Mouse (Mus musculus) G1E (cell line): Measurements from ENCODE around the gene Higd1a. TPM values are rescaled to one million over a fixed set of nuclear protein-coding genes. Genes with fewer than 3 reads are reported as not detected.

Experiments
- ATAC-seq: 2 replicates; pipeline ENCODE4 v1.8.0; 2016; ENCODE audit warnings: mild to moderate bottlenecking; ENCODE audit not compliant: insufficient number of reproducible peaks, poor library complexity, low FRiP score, severe bottlenecking; ENCODE audit errors: extremely low read depth
- DNase-seq: peaks from one replicate; pipeline ENCODE4 v3.0.0; 2012; ENCODE audit warnings: low spot score
- H3K27me3 ChIP-seq: 2 replicates; pipeline ENCODE4 v1.6.1; 2012; ENCODE audit warnings: mild to moderate bottlenecking, low read length, inconsistent platforms; ENCODE audit not compliant: insufficient read depth
- H3K36me3 ChIP-seq: replicated peaks from 2 replicates; pipeline ENCODE3; 2012; ENCODE audit warnings: mild to moderate bottlenecking, inconsistent platforms
- H3K4me1 ChIP-seq: 2 replicates; pipeline ENCODE4 v1.6.1; 2012; ENCODE audit warnings: low read depth, low read length, inconsistent platforms, mixed read lengths; ENCODE audit not compliant: insufficient read depth
- H3K4me3 ChIP-seq: 2 replicates; pipeline ENCODE4 v1.5.1; 2012; ENCODE audit warnings: low read depth, mild to moderate bottlenecking, inconsistent platforms, low read length, moderate library complexity, mixed read lengths
- H3K9me3 ChIP-seq: replicated peaks from 2 replicates; pipeline ENCODE4 v1.6.1; 2012; ENCODE audit warnings: inconsistent platforms
- CTCF ChIP-seq: IDR thresholded peaks from 2 replicates; pipeline ENCODE4 v1.5.1; 2012; ENCODE audit warnings: low read depth, low read length, inconsistent platforms, mixed read lengths
- GATA1 ChIP-seq: IDR thresholded peaks from 2 replicates; pipeline ENCODE4 v1.6.1; 2012; ENCODE audit warnings: borderline replicate concordance, low read length, inconsistent platforms, mixed read lengths
- GATA2 ChIP-seq: IDR thresholded peaks from 2 replicates; pipeline ENCODE4 v1.6.1; 2012; ENCODE audit warnings: low read depth, low read length, inconsistent platforms, borderline replicate concordance
- POLR2AphosphoS5 ChIP-seq: IDR thresholded peaks from 2 replicates; pipeline ENCODE4 v1.6.1; 2012; ENCODE audit warnings: low read depth, low read length, inconsistent platforms; ENCODE audit not compliant: insufficient replicate concordance
- TAL1 ChIP-seq: conservative IDR thresholded peaks from 2 replicates; pipeline ENCODE4 v1.6.1; 2012; ENCODE audit warnings: low read depth, low read length, inconsistent platforms, mixed read lengths
- polyA plus RNA-seq: library from polyadenylated mRNA; stranded (reverse); fragments of >175 nt; gene quantifications from 2 replicates; pipeline ENCODE4 v1.2.3, GENCODE M21; 2012
- total RNA-seq, 2 experiments: library from RNA; stranded (forward) in 1 of 2; stranded (reverse) in 1 of 2; fragments of 200-1000 nt in 1 of 2; fragments of >200 nt in 1 of 2; fragmentation: Nextera tagmentation in 1 of 2; gene quantifications; 2 replicates each; pipeline ENCODE4 v1.2.3; 2014 to 2017

The Higd1a gene
- total and polyA plus RNA-seq, 3 experiments, result 54.5 to 114 (median 73.3) TPM

DNA sequence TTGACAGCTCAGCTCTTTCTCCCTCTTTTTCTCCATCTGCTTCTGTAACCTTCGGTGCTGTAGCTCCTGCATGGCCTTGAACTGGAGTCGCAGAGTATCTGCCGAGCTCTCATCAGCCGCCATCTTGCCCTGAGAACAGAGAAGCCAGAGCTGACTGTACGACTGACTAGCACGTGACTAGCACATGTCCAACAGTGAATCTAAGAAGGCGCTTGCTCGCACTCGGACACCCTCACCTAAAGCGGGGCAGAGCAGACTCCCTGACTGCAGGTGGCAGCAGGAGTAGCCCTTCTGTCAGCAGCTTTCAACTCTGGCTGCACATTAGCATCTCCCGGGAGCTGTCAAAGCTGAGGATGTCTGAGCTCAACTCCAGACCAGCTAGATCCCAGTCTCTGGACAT, 24.3 kb downstream of the Higd1a start:
- peaks cover 6% of the 10 kb centered on the region for H3K9me3 ChIP-seq
- H3K36me3 ChIP-seq, result no peaks in the 10 kb centered on the region
- peaks cover 21% of the 10 kb centered on the region; the same call in 1 of the 2 replicates for H3K27me3 ChIP-seq
- H3K4me1 ChIP-seq, result no peaks in the 10 kb centered on the region
- no peak overlapping the region for H3K4me3 ChIP-seq
- no peak for ATAC-seq
- no peak for TF ChIP-seq GATA2
- no peak for TF ChIP-seq TAL1
- TF ChIP-seq GATA1, result no peak
- TF ChIP-seq CTCF, result no peak
- no peak for TF ChIP-seq POLR2AphosphoS5
- DNase-seq, result no peak

DNA sequence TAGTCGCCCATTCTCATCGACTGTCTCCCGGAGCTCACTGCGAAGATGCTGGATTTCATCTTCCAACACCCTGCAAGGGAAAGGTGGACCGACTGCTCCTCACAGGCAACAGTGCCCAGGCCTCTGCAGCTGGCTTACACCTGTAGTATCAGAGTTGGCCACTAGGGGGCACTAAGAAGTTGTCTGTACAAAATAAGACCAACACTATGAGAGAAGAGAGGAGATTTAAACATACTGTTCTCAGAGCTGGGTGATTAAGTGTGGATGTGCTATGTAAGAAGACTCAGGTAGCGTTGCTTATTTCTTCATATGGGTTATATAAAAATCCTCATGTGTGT, 27.2 kb downstream of the Higd1a start:
- TF ChIP-seq GATA1 (no peak), CTCF (peak; percentile 29; the same call in 1 of the 2 replicates)
- Histone ChIP-seq H3K27me3 (peaks cover 29% of the 10 kb centered on the region; the same call in 1 of the 2 replicates), H3K4me1 (no peaks in the 10 kb centered on the region), H3K4me3 (no peak overlapping the region), H3K36me3 (no peaks in the 10 kb centered on the region), H3K9me3 (peaks cover 6% of the 10 kb centered on the region)
- ATAC-seq (no peak), DNase-seq (peak; percentile 45)

DNA sequence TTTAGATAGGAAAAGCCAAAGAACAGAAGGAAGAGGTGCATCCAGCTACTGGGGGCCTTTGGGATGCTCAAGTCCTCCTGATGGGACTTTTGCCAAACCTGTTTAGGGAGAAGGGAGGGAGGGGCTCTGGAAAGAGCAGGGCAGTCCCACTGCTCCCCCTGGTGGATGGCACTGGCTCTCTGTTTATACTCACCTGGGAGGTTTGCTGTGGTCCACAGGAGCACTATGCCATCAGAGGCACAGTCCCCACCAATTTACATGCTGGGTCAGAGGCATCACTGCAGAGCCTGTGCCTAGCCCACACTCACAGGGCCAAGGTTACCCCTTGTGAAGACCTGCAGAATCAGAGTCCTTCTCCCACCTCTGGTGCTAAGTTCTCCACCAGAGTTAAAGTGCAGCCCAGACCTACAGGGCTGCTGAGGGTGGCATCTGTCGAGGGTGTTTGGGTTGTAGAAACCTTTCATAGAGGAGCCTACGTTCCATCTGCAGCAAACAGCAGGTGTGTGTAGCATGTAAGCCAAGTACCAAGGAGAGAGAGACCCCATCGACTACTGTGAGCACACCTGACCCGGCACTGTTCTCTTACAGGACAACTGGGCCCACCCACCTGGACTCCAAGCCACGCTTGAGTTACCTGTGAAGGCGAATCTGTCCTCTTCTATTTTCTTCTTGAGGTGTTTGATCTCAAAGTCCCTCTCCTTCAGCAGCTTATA, 27.8 kb downstream of the Higd1a start:
- no peaks in the 10 kb centered on the region for H3K4me1 ChIP-seq
- no peaks in the 10 kb centered on the region for H3K36me3 ChIP-seq
- no peak for ATAC-seq
- peak; percentile 31; the same call in 1 of the 2 replicates for TF ChIP-seq CTCF
- no peak for TF ChIP-seq GATA2
- peaks cover 25% of the 10 kb centered on the region; the same call in 1 of the 2 replicates for H3K27me3 ChIP-seq
- H3K9me3 ChIP-seq, result peaks cover under 1% of the 10 kb centered on the region
- H3K4me3 ChIP-seq, result no peak overlapping the region
- peak; percentile 27 for DNase-seq

DNA sequence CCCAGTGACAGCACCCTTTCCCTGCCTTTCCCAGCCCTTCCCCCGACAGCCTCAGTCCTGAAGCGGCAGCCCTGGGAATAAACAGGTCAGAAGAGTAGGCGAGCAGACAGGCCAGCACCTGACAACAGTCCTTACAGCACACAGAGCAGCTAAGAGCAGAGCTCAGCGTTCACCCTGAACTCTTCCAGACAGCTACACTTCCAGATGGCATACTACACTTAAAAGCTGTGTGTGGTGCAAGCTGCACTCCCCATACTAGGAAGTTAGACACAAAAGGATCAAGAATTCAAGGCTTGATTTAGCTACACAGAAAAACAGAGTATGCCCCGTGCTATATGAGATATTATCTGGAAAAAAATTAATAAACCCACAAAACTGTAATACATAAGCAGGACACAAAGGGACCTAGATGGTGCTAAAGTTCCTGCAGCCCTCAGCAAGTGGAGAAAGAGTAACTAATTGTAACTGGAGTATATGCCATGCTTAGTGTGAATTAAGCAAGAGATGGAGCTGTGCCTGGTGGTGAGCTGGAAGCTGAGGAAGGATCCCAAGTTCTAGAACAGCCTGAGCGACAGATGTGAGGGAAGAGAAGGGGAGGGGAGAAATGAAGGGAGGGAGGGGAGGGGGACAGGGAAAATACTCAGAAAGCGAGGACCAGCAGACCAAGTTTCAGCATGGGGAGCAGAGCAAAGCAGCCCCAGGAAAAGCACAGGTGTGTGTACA, 28.7 kb downstream of the Higd1a start:
- ATAC-seq (no peak), DNase-seq (no peak)
- TF ChIP-seq TAL1, result no peak
- TF ChIP-seq GATA2, result no peak
- TF ChIP-seq CTCF, result no peak
- no peak for TF ChIP-seq POLR2AphosphoS5
- Histone ChIP-seq H3K36me3 (no peaks in the 10 kb centered on the region), H3K4me1 (no peaks in the 10 kb centered on the region), H3K9me3 (no peaks in the 10 kb centered on the region), H3K4me3 (no peak overlapping the region), H3K27me3 (peaks cover 25% of the 10 kb centered on the region; the same call in 1 of the 2 replicates)

DNA sequence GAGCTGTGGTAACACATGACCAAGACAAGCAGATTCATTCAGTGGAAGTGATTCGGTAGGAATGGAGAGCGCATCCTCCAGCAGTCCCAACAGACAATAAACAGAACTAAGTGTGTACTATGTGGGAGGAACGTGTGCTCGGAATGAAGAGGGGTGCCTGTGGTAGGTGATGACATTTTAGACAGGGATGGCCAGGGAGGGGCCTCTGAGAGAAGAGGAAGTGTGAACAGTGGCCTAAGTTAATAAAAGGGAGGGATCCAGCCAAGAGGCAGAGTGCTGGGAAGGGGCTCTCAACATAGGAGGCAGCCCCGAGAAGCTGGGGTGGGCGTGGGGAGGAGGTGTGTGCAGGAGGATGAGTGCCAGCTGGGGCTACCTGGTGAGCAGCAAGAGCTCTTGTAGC, 29.8 kb downstream of the Higd1a start:
- no peaks in the 10 kb centered on the region for H3K9me3 ChIP-seq
- ATAC-seq, result no peak
- no peak for TF ChIP-seq GATA1
- no peak for TF ChIP-seq TAL1
- no peak for TF ChIP-seq CTCF
- TF ChIP-seq POLR2AphosphoS5, result no peak
- no peak for TF ChIP-seq GATA2

DNA sequence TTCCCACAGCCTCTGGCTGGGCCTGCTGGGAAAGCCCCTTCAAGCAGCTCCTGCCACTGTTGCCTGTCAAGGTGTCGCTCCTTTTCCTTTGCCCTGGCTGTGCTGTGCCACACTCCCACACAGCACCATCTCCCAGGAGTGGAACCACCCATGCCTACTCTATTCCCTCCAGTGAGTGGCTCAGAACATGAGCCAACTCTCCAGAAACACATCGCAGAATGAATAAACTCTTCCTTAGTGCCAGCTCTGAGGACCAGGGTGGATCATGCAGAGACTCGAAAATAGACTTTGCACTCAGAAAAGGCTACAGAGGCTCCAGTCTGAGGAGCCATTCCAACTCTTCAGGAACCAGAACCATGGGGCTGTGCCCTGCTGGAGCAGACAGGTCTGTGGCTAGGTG, 31.8 kb downstream of the Higd1a start:
- no peak for ATAC-seq
- H3K36me3 ChIP-seq, result no peaks in the 10 kb centered on the region
- TF ChIP-seq GATA2, result no peak
- no peak for TF ChIP-seq CTCF
- TF ChIP-seq POLR2AphosphoS5, result no peak
- no peak for TF ChIP-seq GATA1
- TF ChIP-seq TAL1, result no peak
- H3K9me3 ChIP-seq, result no peaks in the 10 kb centered on the region
- no peak for DNase-seq
- H3K4me3 ChIP-seq, result no peak overlapping the region
- peaks cover 24% of the 10 kb centered on the region for H3K27me3 ChIP-seq
- H3K4me1 ChIP-seq, result no peaks in the 10 kb centered on the region

More for the DNA sequence above, 29.8 kb downstream of the Higd1a start:
- Histone ChIP-seq H3K27me3 (peaks cover 21% of the 10 kb centered on the region; the same call in 1 of the 2 replicates), H3K4me3 (no peak overlapping the region), H3K36me3 (no peaks in the 10 kb centered on the region), H3K4me1 (no peaks in the 10 kb centered on the region)
- DNase-seq, result no peak

DNA sequence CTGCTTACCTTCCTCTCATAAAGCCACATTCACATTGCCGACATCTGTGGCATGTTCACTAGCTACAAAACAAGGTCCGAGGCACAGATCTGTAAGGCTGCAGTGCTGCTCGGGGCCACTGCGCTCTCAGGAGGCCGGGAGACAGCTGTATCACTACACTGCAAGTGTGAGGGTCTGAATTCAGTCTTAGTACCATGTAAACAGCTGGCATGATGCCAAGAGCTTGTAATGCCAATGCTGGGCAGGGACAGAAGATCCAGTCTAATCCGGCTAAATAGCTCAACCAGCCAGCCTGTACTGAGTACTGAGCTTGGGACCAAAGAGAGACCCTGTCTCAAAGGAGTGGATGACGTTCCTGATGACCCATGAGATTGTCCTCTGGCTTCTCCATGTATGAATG, 34.2 kb downstream of the Higd1a start:
- ATAC-seq (no peak), DNase-seq (no peak)
- H3K27me3 ChIP-seq, result peaks cover 26% of the 10 kb centered on the region
- H3K4me3 ChIP-seq, result no peak overlapping the region
- no peak for TF ChIP-seq POLR2AphosphoS5
- no peak for TF ChIP-seq GATA1
- TF ChIP-seq TAL1, result no peak
- TF ChIP-seq GATA2, result no peak
- TF ChIP-seq CTCF, result no peak
- no peaks in the 10 kb centered on the region for H3K9me3 ChIP-seq
- no peaks in the 10 kb centered on the region for H3K36me3 ChIP-seq
- H3K4me1 ChIP-seq, result no peaks in the 10 kb centered on the region
